Mouse (Mus musculus) erythroblast, embryonic 14.5 days (primary cell): ENCODE data around the gene Kcnn4. TPM values are rescaled to one million over a fixed set of nuclear protein-coding genes. Genes with fewer than 3 reads are reported as not detected.
"Not testable (repeated sequence)": the region's sequence is repeated elsewhere in the genome, so short reads cannot be mapped to it uniquely, and the experiment has no call there.

ENCODE experiments used
- H3K27me3 ChIP-seq: 2 replicates; pipeline ENCODE4 v1.6.1; 2012; ENCODE audit warnings: inconsistent platforms; ENCODE audit not compliant: control insufficient read depth
- H3K36me3 ChIP-seq: 2 replicates; pipeline ENCODE4 v1.6.1; 2012; ENCODE audit warnings: mild to moderate bottlenecking, inconsistent platforms; ENCODE audit not compliant: control insufficient read depth
- H3K4me1 ChIP-seq: 2 replicates; pipeline ENCODE4 v1.6.1; 2012; ENCODE audit warnings: inconsistent platforms; ENCODE audit not compliant: control insufficient read depth
- H3K4me3 ChIP-seq: replicated peaks from 2 replicates; pipeline ENCODE3; 2012; ENCODE audit warnings: moderate library complexity, mild to moderate bottlenecking, inconsistent platforms
- H3K9me3 ChIP-seq: 2 replicates; pipeline ENCODE4 v1.6.1; 2012; ENCODE audit warnings: low read length, inconsistent platforms, mixed read lengths; ENCODE audit not compliant: control insufficient read depth
- GATA1 ChIP-seq: IDR thresholded peaks from 2 replicates; pipeline ENCODE4 v1.6.1; 2012; ENCODE audit warnings: low read length, inconsistent platforms, mixed read lengths
- TAL1 ChIP-seq: IDR thresholded peaks from 3 replicates; pipeline ENCODE4 v1.6.1; 2012; ENCODE audit warnings: low read length, inconsistent platforms, mixed read lengths
- polyA plus RNA-seq: library from polyadenylated mRNA; stranded (reverse); fragments of >175 nt; gene quantifications from 2 replicates; pipeline ENCODE4 v1.2.3, GENCODE M21; 2012

The Kcnn4 gene
- polyA plus RNA-seq, 1 experiment: 56.1 TPM

DNA sequence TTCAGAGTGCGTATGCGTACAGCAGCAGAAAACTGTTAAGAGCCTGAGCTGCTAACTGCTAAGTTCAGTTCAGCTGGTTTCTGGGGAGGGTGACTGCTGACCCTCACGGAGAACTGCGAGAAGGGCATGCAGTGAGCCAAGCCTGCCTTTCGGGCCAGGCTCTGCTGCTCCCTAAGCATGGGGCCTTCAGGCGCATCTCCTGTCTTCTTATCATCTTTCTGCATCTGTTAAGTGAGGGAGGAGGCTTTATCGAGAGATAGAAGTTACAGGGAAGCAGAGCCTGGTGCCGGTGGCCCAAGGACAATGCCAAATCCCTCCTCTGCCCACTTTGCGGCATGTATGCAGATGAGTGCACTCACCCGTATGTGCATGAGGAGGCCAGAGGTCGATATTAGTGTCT, 26.8 kb downstream of the Kcnn4 start:
- peak overlapping the region; percentile 62 for H3K4me3 ChIP-seq
- H3K27me3 ChIP-seq: no peaks in the 10 kb centered on the region
- peaks cover under 1% of the 10 kb centered on the region; the same call in 1 of the 2 replicates for H3K9me3 ChIP-seq
- H3K4me1 ChIP-seq: peaks cover 84% of the 10 kb centered on the region
- TF ChIP-seq TAL1 (peak; percentile 78), GATA1 (peak; percentile 72)
- peaks cover 57% of the 10 kb centered on the region for H3K36me3 ChIP-seq

DNA sequence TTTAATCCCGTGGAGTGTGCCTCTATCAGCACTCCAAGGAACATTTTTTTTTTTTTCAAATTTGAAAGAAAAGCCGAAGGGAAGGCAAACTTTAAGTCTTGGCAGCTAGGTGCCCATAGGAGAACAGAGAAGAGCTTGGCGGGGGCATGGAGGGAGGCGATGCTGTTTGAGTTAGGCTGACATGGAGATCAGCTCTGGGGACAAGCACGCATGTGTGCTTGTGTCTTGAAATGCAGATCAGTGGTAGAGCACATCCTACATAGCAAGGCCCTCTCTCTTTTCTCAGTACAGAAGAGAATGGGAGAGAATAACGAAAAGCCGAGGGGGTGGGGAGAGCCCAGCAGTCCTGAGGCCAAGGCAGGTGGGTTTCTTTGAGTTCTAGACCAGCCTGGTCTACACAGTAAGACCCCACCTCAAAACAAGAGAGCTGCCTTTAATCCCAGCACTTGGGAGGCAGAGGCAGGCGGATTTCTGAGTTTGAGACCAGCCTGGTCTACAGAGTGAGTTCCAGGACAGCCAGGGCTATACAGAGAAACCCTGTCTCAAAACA, 28.4 kb downstream of the Kcnn4 start:
- H3K4me3 ChIP-seq: peak overlapping the region; percentile 72
- H3K9me3 ChIP-seq: peaks cover 13% of the 10 kb centered on the region
- H3K27me3 ChIP-seq: no peaks in the 10 kb centered on the region
- no peak for TF ChIP-seq TAL1
- no peak for TF ChIP-seq GATA1
- peaks cover 82% of the 10 kb centered on the region for H3K4me1 ChIP-seq
- H3K36me3 ChIP-seq: peaks cover 69% of the 10 kb centered on the region

DNA sequence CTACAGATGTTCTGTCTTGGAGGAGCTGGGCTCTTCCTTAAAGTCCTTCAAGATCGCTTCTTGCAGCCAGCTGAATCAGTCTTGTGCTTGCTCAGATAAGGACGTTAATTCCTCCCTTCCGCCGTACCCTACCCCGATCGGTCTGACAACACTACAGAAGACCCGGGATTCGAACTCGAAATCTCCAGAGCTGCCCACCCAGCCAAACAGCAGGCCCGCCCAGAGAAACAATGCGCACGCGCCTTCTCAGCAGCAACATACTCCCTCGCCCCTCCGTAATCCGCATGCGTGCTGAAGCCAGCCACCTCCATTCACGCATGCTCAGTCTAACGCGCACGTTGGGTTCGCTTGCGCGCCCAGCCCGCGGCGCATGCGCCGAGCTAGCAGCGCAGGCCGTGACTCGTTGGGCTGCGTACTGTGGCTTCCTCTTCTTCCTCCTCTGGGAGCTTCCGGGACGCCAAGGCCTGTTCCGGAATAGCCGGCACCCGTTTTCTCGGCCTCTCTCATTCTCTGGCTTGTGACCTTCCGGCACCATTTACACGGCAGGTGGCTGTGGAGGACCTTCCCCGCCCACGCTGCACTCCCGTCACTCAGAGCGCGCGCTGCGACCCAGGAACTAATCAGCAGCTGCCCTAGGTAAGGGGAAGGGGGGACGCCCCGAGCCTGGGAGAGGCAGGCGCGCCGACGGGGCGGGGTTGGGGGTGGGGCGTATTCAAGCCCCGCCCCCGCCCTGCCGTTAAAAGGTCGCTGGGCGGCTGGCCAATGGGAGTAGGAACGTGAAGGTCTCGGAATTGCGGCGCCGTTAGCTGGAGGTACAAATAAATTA, 29.4 kb downstream of the Kcnn4 start, which contains the start of gene Smg9:
TSS of gene Smg9 (plus strand) at position 364 of the 826 bp plus-strand sequence.
- Histone ChIP-seq H3K36me3 (peaks cover 76% of the 10 kb centered on the region), H3K27me3 (no peaks in the 10 kb centered on the region), H3K9me3 (peaks cover 13% of the 10 kb centered on the region), H3K4me3 (peak within 1 kb of the TSS; percentile 72), H3K4me1 (peaks cover 84% of the 10 kb centered on the region)
- TF ChIP-seq GATA1: 0 out of 2 replicates have a peak, but pooled peaks have one; percentile 13
- TF ChIP-seq TAL1: no peak

DNA sequence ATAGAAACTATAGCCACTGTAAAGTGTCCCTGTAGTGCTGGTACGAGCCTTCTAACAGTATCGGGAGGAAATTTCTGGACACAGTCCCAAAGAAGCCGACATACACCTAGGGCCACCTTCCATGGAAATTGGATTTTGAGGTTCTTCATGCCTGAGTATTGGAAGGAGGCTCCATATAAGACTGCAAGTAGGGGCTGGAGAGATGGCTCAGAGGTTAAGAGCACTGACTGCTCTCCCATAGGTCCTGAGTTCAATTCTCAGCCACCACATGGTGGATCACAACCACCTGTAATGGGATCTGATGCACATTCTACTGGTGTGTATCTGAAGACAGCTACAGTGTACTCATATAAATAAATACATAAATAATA, 30.0 kb downstream of the Kcnn4 start:
- H3K4me1 ChIP-seq: peaks cover 84% of the 10 kb centered on the region
- H3K27me3 ChIP-seq: no peaks in the 10 kb centered on the region
- H3K36me3 ChIP-seq: peaks cover 76% of the 10 kb centered on the region
- H3K9me3 ChIP-seq: peaks cover 15% of the 10 kb centered on the region
- no peak for TF ChIP-seq TAL1
- H3K4me3 ChIP-seq: peak overlapping the region; percentile 72

DNA sequence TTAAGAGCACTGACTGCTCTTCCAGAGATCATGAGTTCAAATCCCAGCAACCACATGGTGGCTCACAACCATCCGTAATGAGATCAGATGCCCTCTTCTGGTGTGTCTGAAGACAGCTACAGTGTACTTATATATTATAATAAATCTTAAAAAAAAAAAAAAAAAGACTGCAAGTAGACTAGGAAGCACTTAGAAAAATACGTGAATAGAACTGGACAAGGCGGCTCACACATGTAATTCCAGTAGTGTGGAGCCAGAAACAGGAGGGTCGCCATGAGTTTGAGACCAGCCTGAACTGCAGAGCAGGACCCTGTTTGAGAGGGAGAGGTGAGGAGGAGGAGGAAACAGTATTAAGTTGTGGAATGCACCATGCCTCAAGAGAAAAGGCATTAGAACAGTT, 30.4 kb downstream of the Kcnn4 start:
- Histone ChIP-seq H3K4me3 (peak overlapping the region; percentile 72), H3K4me1 (peaks cover 80% of the 10 kb centered on the region), H3K36me3 (peaks cover 76% of the 10 kb centered on the region), H3K9me3 (peaks cover 16% of the 10 kb centered on the region)
- not testable (repeated sequence) for H3K27me3 ChIP-seq

DNA sequence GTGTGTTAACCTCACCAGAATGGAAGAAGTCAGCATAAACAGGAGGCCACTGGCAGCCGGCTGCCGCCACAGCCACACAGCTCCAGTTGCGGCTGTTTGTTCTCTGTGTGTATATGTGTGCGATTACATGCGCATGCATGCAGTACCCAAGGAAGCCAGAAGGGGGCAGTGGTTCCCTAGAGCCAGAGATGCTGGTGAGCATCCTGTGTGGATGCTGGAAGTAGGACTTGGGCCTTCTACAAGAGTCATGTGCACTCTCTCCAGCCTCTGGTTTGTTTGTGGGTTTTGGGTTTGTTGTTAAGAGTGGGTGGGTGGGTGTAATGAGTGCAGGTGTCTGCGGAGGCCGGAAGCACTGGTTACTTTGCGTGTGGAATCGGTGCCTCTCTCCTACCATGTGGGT, 32.8 kb downstream of the Kcnn4 start:
- Histone ChIP-seq H3K27me3 (no peaks in the 10 kb centered on the region), H3K36me3 (peaks cover 80% of the 10 kb centered on the region), H3K4me1 (peaks cover 77% of the 10 kb centered on the region), H3K4me3 (no peak overlapping the region), H3K9me3 (peaks cover 16% of the 10 kb centered on the region)
- TF ChIP-seq GATA1 (no peak), TAL1 (no peak)

DNA sequence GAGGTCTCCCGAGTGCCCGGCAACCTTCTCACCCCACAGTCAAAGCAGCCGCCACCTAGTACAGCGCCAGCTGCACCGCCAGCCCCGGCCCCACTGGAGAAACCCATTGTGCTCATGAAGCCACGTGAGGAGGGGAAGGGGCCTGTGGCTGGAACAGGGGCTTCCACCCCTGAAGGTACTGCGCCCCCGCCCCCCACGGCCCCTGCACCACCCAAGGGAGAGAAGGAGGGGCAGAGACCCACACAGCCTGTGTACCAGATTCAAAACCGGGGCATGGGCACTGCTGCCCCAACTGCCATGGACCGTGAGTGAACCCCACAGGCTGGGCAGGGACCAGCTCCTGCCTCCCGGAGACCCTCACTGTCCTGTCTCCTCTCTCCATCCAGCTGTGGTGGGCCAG, 35.6 kb downstream of the Kcnn4 start:
- Histone ChIP-seq H3K9me3 (peaks cover 16% of the 10 kb centered on the region), H3K27me3 (no peaks in the 10 kb centered on the region), H3K4me1 (peaks cover 59% of the 10 kb centered on the region), H3K4me3 (no peak overlapping the region), H3K36me3 (peaks cover 92% of the 10 kb centered on the region)
- TF ChIP-seq TAL1 (no peak), GATA1 (no peak)

DNA sequence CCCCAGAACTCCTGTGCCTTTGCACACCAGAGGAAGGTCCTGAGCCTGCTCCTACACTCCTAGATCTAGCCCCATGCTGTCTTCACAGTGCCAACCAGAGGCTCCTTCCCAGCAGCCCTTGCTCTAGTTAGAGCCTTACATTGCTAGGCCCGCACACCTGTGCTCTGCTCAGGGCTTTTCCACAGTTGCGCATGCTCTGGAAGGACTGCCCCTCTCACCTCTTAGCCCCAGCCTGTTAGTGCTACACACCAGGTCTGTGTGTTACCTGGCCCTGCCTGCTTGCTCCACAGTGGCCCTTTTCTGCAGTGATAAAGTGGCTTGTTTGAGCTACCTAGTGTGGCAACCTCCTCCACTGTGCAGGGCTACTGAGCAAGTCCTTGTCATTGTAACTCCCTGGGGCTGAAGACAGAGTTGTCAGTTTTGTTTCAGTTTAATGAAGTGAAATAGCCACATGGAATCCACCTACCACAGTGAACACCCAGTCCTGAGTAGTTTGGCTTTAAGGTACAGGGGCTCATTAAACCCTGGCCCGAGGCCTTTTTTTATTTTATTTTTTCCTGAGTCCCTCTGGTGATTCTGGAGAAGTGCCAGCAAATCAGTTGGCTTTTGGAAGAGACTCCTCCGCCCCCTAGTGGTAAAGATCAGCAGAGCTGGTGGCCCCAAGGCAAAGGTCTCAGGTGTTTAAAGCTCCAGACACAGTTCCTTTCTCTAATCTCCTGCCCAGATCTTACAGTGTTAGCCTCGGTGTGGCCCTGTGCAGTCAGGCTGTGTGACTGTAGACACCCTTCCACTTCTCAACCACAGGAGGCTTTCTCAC, 36.7 kb downstream of the Kcnn4 start:
- Histone ChIP-seq H3K4me3 (no peak overlapping the region), H3K36me3 (peaks cover 88% of the 10 kb centered on the region), H3K9me3 (peaks cover 16% of the 10 kb centered on the region), H3K4me1 (peaks cover 48% of the 10 kb centered on the region), H3K27me3 (no peaks in the 10 kb centered on the region)
- TF ChIP-seq TAL1: no peak
- TF ChIP-seq GATA1: peak; percentile 84

DNA sequence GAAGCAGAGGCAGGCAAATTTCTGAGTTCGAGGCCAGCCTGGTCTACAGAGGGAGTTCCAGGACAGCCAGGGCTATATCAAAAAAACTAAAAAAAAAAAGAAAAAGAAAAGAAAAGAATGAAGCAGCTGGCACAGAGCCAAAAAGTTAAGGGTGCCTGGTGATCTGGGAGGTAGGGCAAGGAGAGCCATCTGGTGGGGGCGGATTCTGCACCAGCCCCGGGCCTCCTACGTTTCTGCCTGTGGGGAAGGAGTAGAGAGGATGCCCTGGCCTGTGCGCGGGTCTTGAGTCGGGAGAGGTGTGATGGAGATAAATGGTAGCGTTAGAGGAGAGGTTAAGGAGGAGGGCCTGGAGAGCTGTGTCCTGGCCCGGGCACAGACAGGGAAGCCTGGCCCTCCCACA, 38.1 kb downstream of the Kcnn4 start:
- H3K4me1 ChIP-seq: peaks cover 41% of the 10 kb centered on the region
- H3K36me3 ChIP-seq: peaks cover 86% of the 10 kb centered on the region
- no peaks in the 10 kb centered on the region for H3K27me3 ChIP-seq
- peaks cover 9% of the 10 kb centered on the region; the same call in 1 of the 2 replicates for H3K9me3 ChIP-seq
- no peak overlapping the region for H3K4me3 ChIP-seq
- no peak for TF ChIP-seq GATA1
- TF ChIP-seq TAL1: no peak
